Mouse (Mus musculus) neural tube, embryonic 14.5 days (tissue): ENCODE measurements around the gene Usp3. TPM values are rescaled to one million over a fixed set of nuclear protein-coding genes. Genes with fewer than 3 reads are reported as not detected.

Experiments used
- ATAC-seq: fragments of 200-750 bp; cut with Nextera tagmentation; 2 replicates; pipeline ENCODE4 v1.8.0; 2017; ENCODE audit warnings: low read depth, mild to moderate bottlenecking, moderate TSS enrichment, moderate library complexity
- H3K27ac ChIP-seq: fragments of 300-500 bp; sonication (generic); 2 replicates; pipeline ENCODE4 v1.5.1; 2014; ENCODE audit warnings: low read depth, mild to moderate bottlenecking, control low read depth, low read length, moderate library complexity, mixed read lengths
- H3K27me3 ChIP-seq: fragments of 300-500 bp; sonication (generic); 2 replicates; pipeline ENCODE4 v1.6.1; 2014; ENCODE audit warnings: low read length; ENCODE audit not compliant: control insufficient read depth, insufficient read depth
- H3K36me3 ChIP-seq: fragments of 300-500 bp; sonication (generic); 2 replicates; pipeline ENCODE4 v1.6.1; 2014; ENCODE audit warnings: low read length, mixed read lengths; ENCODE audit not compliant: control insufficient read depth, insufficient read depth
- H3K4me1 ChIP-seq: fragments of 300-500 bp; sonication (generic); 2 replicates; pipeline ENCODE4 v1.6.1; 2014; ENCODE audit warnings: low read length; ENCODE audit not compliant: control insufficient read depth, insufficient read depth
- H3K4me2 ChIP-seq: fragments of 300-500 bp; sonication (generic); 2 replicates; pipeline ENCODE4 v1.6.1; 2014; ENCODE audit warnings: mild to moderate bottlenecking, low read depth, low read length, control low read depth
- H3K4me3 ChIP-seq: fragments of 300-500 bp; sonication (generic); 2 replicates; pipeline ENCODE4 v1.5.1; 2014; ENCODE audit warnings: low read depth, low read length, control low read depth, mixed read lengths
- H3K9ac ChIP-seq: fragments of 300-500 bp; sonication (generic); replicated peaks from 2 replicates; pipeline ENCODE4 v1.6.1; 2014; ENCODE audit warnings: low read depth, mild to moderate bottlenecking, control low read depth, low read length, mixed read lengths
- H3K9me3 ChIP-seq: fragments of 300-500 bp; sonication (generic); 2 replicates; pipeline ENCODE4 v1.6.1; 2016; ENCODE audit warnings: low read length; ENCODE audit not compliant: control insufficient read depth
- WGBS: fragments of 180-500 bp; shearing (Covaris S2); extraction: QIAGEN DNeasy Blood & Tissue Kit; methylation state at CpG from one replicate; pipeline ENCODE4 v1.1.7; 2014; 5-methylcytosine and 5-hydroxymethylcytosine counted together
- polyA plus RNA-seq: library from polyadenylated mRNA; unstranded; fragments of >200 nt; fragmentation: Nextera tagmentation; extraction: Ambion mirVana; gene quantifications from 2 replicates; pipeline ENCODE4 v1.2.1, GENCODE M21; 2014

The Usp3 gene
- polyA plus RNA-seq, 1 experiment from 2014 or later = 73.7 TPM

- Histone ChIP-seq H3K27ac (no peak overlapping the region), H3K9ac (no peak overlapping the region), H3K9me3 (no peaks in the 10 kb centered on the region), H3K36me3 (no peaks in the 10 kb centered on the region), H3K4me2 (no peak overlapping the region), H3K27me3 (no peaks in the 10 kb centered on the region), H3K4me1 (0 out of 2 replicates have a peak, but pooled peaks cover 10% of the 10 kb centered on the region), H3K4me3 (no peak overlapping the region)
- WGBS = 36% methylated on average over 7 of the region's 7 CpGs
- no peak for ATAC-seq
Measured at GRCm38 (mm10) chr9:66597480-66598215, 4.7 kb upstream of the Usp3 start.

GRCm38 (mm10) chr9:66597076-66597475, 4.1 kb upstream of the Usp3 start:
- H3K4me1 ChIP-seq = 0 out of 2 replicates have a peak, but pooled peaks cover 10% of the 10 kb centered on the region
- H3K4me3 ChIP-seq = no peak overlapping the region
- no peaks in the 10 kb centered on the region for H3K36me3 ChIP-seq
- no peak for ATAC-seq
- WGBS = 26% methylated on average over 6 of the region's 6 CpGs
- H3K27me3 ChIP-seq = no peaks in the 10 kb centered on the region
- no peaks in the 10 kb centered on the region for H3K9me3 ChIP-seq
- no peak overlapping the region for H3K27ac ChIP-seq
- no peak overlapping the region for H3K9ac ChIP-seq
- no peak overlapping the region for H3K4me2 ChIP-seq

GRCm38 (mm10) chr9:66595722-66596675, 3.1 kb upstream of the Usp3 start:
- Histone ChIP-seq H3K27ac (no peak overlapping the region), H3K4me2 (no peak overlapping the region), H3K4me1 (peaks cover 16% of the 10 kb centered on the region), H3K4me3 (no peak overlapping the region), H3K9me3 (no peaks in the 10 kb centered on the region), H3K36me3 (no peaks in the 10 kb centered on the region), H3K9ac (no peak overlapping the region), H3K27me3 (no peaks in the 10 kb centered on the region)
- WGBS = 46% methylated on average over 5 of the region's 5 CpGs
- no peak for ATAC-seq

- H3K27ac ChIP-seq = no peak overlapping the region
- peaks cover 27% of the 10 kb centered on the region for H3K4me1 ChIP-seq
- H3K27me3 ChIP-seq = no peaks in the 10 kb centered on the region
- H3K9me3 ChIP-seq = no peaks in the 10 kb centered on the region
- no peak for ATAC-seq
- no peak overlapping the region for H3K9ac ChIP-seq
- 64% methylated on average over 3 of the region's 3 CpGs for WGBS
- no peak overlapping the region for H3K4me2 ChIP-seq
- no peak overlapping the region for H3K4me3 ChIP-seq
- H3K36me3 ChIP-seq = no peaks in the 10 kb centered on the region
Measured at GRCm38 (mm10) chr9:66594061-66594460, 1.1 kb upstream of the Usp3 start.

- no peak; the same call in 1 of the 2 replicates for ATAC-seq
- H3K36me3 ChIP-seq = no peaks in the 10 kb centered on the region
- H3K4me2 ChIP-seq = peak overlapping the region; percentile 61
- H3K9me3 ChIP-seq = no peaks in the 10 kb centered on the region
- H3K27me3 ChIP-seq = no peaks in the 10 kb centered on the region
- peaks cover 27% of the 10 kb centered on the region for H3K4me1 ChIP-seq
- no peak overlapping the region for H3K9ac ChIP-seq
- peak overlapping the region; percentile 25; the same call in 1 of the 2 replicates for H3K27ac ChIP-seq
- 5% methylated on average over 12 of the region's 12 CpGs for WGBS
- H3K4me3 ChIP-seq = peak overlapping the region; percentile 93
Measured at GRCm38 (mm10) chr9:66593613-66593969, 649 bp upstream of the Usp3 start.

GRCm38 (mm10) chr9:66591851-66592645, 894 bp downstream of the Usp3 start:
- Histone ChIP-seq H3K36me3 (no peaks in the 10 kb centered on the region), H3K27ac (peak overlapping the region; percentile 97), H3K4me1 (peaks cover 27% of the 10 kb centered on the region), H3K4me2 (peak overlapping the region; percentile 75), H3K9me3 (no peaks in the 10 kb centered on the region), H3K9ac (peak overlapping the region; percentile 97), H3K4me3 (peak overlapping the region; percentile 93), H3K27me3 (no peaks in the 10 kb centered on the region)
- ATAC-seq = peak; percentile 55
- under 1% methylated on average over 47 of the region's 83 CpGs for WGBS

- no peaks in the 10 kb centered on the region for H3K9me3 ChIP-seq
- 55% methylated on average over 2 of the region's 2 CpGs for WGBS
- no peak overlapping the region for H3K4me3 ChIP-seq
- H3K9ac ChIP-seq = no peak overlapping the region
- H3K36me3 ChIP-seq = no peaks in the 10 kb centered on the region
- peaks cover 23% of the 10 kb centered on the region for H3K4me1 ChIP-seq
- H3K27me3 ChIP-seq = no peaks in the 10 kb centered on the region
- no peak overlapping the region for H3K27ac ChIP-seq
- no peak for ATAC-seq
- H3K4me2 ChIP-seq = peak overlapping the region; percentile 30; the same call in 1 of the 2 replicates
Measured at GRCm38 (mm10) chr9:66590051-66590450, 2.9 kb downstream of the Usp3 start.

- ATAC-seq = no peak
- no peak overlapping the region for H3K27ac ChIP-seq
- WGBS = 98% methylated on average over 1 of the region's 1 CpGs
Measured at GRCm38 (mm10) chr9:66587016-66587415, 5.9 kb downstream of the Usp3 start.

More at GRCm38 (mm10) chr9:66587016-66587415, 5.9 kb downstream of the Usp3 start:
- Histone ChIP-seq H3K4me3 (no peak overlapping the region), H3K9me3 (no peaks in the 10 kb centered on the region), H3K4me2 (no peak overlapping the region), H3K4me1 (peaks cover 20% of the 10 kb centered on the region), H3K9ac (no peak overlapping the region), H3K27me3 (no peaks in the 10 kb centered on the region), H3K36me3 (no peaks in the 10 kb centered on the region)
